Mouse (Mus musculus) lung, embryonic 15.5 days (tissue): ENCODE results near the gene Zfp97. TPM values are rescaled to one million over a fixed set of nuclear protein-coding genes. Genes with fewer than 3 reads are reported as not detected.
"Not testable (repeated sequence)": the region's sequence is repeated elsewhere in the genome, so short reads cannot be mapped to it uniquely, and the experiment has no call there.

Experiments used
- ATAC-seq: fragments of 200-750 bp; cut with Nextera tagmentation; 2 replicates; pipeline ENCODE4 v1.8.0; 2017; ENCODE audit warnings: moderate number of reproducible peaks, borderline replicate concordance; ENCODE audit not compliant: low FRiP score, low TSS enrichment; ENCODE audit errors: extremely low read depth
- H3K27ac ChIP-seq: fragments of 300-500 bp; sonication (generic); 2 replicates; pipeline ENCODE4 v1.5.1; 2015; ENCODE audit warnings: moderate library complexity, mild to moderate bottlenecking, inconsistent platforms
- H3K27me3 ChIP-seq: fragments of 300-500 bp; sonication (generic); 2 replicates; pipeline ENCODE4 v1.6.1; 2015; ENCODE audit warnings: inconsistent platforms
- H3K36me3 ChIP-seq: fragments of 300-500 bp; sonication (generic); 2 replicates; pipeline ENCODE4 v1.6.1; 2015; ENCODE audit warnings: inconsistent platforms
- H3K4me1 ChIP-seq: fragments of 300-500 bp; sonication (generic); 2 replicates; pipeline ENCODE4 v1.6.1; 2015; ENCODE audit warnings: inconsistent platforms
- H3K4me2 ChIP-seq: fragments of 300-500 bp; sonication (generic); 2 replicates; pipeline ENCODE4 v1.6.1; 2015; ENCODE audit warnings: inconsistent platforms, mild to moderate bottlenecking, moderate library complexity
- H3K4me3 ChIP-seq: fragments of 300-500 bp; sonication (generic); 2 replicates; pipeline ENCODE4 v1.5.1; 2015; ENCODE audit warnings: mild to moderate bottlenecking, inconsistent platforms
- H3K9ac ChIP-seq: fragments of 300-500 bp; sonication (generic); 2 replicates; pipeline ENCODE4 v1.6.1; 2015; ENCODE audit warnings: inconsistent platforms
- H3K9me3 ChIP-seq: fragments of 300-500 bp; sonication (generic); 2 replicates; pipeline ENCODE4 v1.6.1; 2016; ENCODE audit warnings: inconsistent platforms
- WGBS: fragments of 180-500 bp; shearing (Covaris S2); methylation state at CpG from one replicate; pipeline ENCODE4 v1.1.7; 2015; 5-methylcytosine and 5-hydroxymethylcytosine counted together
- polyA plus RNA-seq: library from polyadenylated mRNA; unstranded; fragments of >200 nt; fragmentation: Nextera tagmentation; extraction: Ambion mirVana; gene quantifications from 2 replicates; pipeline ENCODE4 v1.2.1, GENCODE M21; 2015

Gene Zfp97
- 6.2 and 6.4 TPM in 2 replicates for polyA plus RNA-seq

DNA sequence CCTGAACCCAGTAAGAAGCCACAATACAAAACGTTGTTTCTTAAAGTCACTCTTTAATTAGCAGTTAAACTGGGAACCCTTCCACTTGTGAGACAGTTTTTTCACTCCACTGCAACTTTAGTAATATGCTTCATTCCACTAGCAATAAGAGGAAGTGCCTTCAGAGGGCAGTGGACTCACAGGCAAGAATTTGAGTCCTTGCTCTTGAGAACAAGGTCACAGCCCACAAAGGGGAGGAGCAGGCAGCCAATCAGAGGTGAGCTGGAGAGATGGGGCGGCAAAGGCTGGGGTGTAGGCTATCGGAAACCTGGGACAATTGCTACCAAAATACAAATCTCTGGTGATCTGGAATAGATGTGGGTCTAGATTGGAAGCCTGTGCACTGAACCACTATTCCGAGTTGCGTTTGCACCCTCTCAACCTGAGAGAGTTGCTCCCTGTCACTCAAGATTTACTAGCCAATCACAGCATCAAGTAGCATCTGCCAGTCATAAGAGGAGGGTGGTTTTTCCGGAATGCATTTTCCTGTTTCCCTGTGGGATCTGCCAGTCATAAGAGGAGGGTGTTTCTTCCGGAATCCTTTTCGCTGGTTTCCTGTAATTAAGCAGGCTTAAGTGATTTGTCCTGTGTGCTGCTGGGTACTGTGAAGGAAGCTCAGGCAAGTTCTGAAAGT is at the start of gene Zfp97:
Gene Zfp97 (plus strand): TSS at position 586 of the 673 bp plus-strand sequence.
- H3K4me2 ChIP-seq, H3K36me3 ChIP-seq, H3K9ac ChIP-seq, H3K27me3 ChIP-seq, H3K4me1 ChIP-seq, H3K27ac ChIP-seq, H3K9me3 ChIP-seq, H3K4me3 ChIP-seq: not testable (repeated sequence)
- ATAC-seq, result peak; percentile 93; the same call in 1 of the 2 replicates
- no CpG with 5 or more reads among the region's 8 CpGs for WGBS

DNA sequence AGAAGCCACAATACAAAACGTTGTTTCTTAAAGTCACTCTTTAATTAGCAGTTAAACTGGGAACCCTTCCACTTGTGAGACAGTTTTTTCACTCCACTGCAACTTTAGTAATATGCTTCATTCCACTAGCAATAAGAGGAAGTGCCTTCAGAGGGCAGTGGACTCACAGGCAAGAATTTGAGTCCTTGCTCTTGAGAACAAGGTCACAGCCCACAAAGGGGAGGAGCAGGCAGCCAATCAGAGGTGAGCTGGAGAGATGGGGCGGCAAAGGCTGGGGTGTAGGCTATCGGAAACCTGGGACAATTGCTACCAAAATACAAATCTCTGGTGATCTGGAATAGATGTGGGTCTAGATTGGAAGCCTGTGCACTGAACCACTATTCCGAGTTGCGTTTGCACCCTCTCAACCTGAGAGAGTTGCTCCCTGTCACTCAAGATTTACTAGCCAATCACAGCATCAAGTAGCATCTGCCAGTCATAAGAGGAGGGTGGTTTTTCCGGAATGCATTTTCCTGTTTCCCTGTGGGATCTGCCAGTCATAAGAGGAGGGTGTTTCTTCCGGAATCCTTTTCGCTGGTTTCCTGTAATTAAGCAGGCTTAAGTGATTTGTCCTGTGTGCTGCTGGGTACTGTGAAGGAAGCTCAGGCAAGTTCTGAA is 57.7 kb downstream of the Zfp97 start:
- H3K9ac ChIP-seq, H3K27me3 ChIP-seq, H3K4me3 ChIP-seq, H3K9me3 ChIP-seq, H3K27ac ChIP-seq, H3K4me1 ChIP-seq, H3K4me2 ChIP-seq, H3K36me3 ChIP-seq: not testable (repeated sequence)
- peak; percentile 96; the same call in 1 of the 2 replicates for ATAC-seq
- no CpG with 5 or more reads among the region's 8 CpGs for WGBS

DNA sequence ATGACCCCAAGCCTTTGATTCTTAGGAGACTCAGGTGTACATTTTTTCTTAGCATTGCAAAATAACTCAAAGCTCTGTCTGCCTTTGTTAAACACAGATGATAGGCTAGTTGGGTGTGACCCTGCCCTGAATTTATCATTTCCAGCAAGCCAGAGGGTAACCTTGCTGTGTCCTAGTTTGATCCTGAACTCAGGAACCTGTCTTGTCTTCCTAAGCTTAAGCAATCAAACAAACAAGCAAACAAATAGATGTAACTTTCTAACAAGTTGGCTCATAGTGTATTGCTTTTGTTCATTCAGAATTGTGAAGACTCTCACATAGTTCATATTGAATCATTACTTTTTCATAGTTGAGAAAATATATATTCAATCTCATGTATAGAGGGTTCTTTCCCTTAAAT is 73.5 kb downstream of the Zfp97 start:
- not testable (repeated sequence) for H3K27me3 ChIP-seq, H3K9me3 ChIP-seq, H3K9ac ChIP-seq, H3K4me1 ChIP-seq, H3K4me3 ChIP-seq, H3K27ac ChIP-seq, ATAC-seq, H3K4me2 ChIP-seq
- H3K36me3 ChIP-seq, result 0 out of 2 replicates have a peak, but pooled peaks cover 16% of the 10 kb centered on the region

DNA sequence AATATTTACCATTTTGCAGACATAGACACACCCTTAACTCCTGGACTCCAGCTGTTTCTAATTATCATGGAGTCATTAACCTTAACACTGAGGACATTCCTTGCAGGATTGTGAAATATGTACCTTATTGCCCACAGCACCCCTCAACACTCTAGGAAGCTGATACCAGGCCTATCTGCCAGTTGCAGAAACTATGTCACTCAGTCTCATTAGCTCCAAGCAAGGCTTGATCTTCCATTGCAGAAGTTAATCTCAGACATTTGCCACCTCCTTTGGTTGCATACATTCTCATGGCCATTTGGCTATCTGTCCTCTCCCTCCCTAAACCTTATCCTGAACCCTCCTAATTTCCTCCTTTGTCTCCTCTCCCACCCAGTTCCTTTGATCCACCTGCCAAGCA is 74.0 kb downstream of the Zfp97 start:
- H3K27ac ChIP-seq, result no peak overlapping the region
- no peak overlapping the region for H3K4me3 ChIP-seq
- H3K9ac ChIP-seq, result no peak overlapping the region
- no peaks in the 10 kb centered on the region for H3K27me3 ChIP-seq
- H3K9me3 ChIP-seq, result peaks cover 4% of the 10 kb centered on the region; the same call in 1 of the 2 replicates
- no peaks in the 10 kb centered on the region for H3K4me1 ChIP-seq
- no peak overlapping the region for H3K4me2 ChIP-seq
- 0 out of 2 replicates have a peak, but pooled peaks cover 16% of the 10 kb centered on the region for H3K36me3 ChIP-seq
- no peak for ATAC-seq

DNA sequence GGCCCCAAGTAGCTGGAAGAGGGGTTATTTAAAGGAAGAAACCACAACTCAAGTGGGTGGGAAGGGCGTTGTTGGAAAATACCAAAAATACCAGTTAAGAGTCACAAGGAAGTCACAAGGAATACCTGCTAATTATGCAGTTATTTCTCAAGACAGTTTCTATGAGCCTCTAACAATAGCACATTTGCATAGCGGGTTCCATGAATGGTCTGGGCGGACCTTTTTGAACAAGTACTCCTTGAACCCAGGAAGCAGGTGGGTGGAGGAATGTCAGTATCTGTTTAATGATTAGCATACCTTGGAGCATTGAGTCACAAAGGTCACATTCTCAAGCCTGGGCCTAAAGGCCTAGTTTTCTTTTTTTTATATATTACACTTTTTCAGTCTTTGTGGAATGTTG is 74.9 kb downstream of the Zfp97 start:
- ATAC-seq, H3K27ac ChIP-seq, H3K4me1 ChIP-seq, H3K27me3 ChIP-seq, H3K9me3 ChIP-seq, H3K4me2 ChIP-seq, H3K9ac ChIP-seq, H3K4me3 ChIP-seq: not testable (repeated sequence)
- 0 out of 2 replicates have a peak, but pooled peaks cover 16% of the 10 kb centered on the region for H3K36me3 ChIP-seq
- 95% methylated on average over 3 of the region's 3 CpGs for WGBS

Other genes starting within 250 kb of the Zfp97 start
- gene Zfp960, start 57.3 kb upstream of the Zfp97 start, polyA plus RNA-seq, result 5.5 and 6.5 TPM in 2 replicates